Mouse (Mus musculus): Measurements from ENCODE around the gene Lrrc45. TPM values are rescaled to one million over a fixed set of nuclear protein-coding genes. Genes with fewer than 3 reads are reported as not detected.

The Lrrc45 gene
- polyA plus RNA-seq, 1 experiment: 13.5 TPM

- TF ChIP-seq CEBPB (IDR thresholded peaks at IDR 0.05; ENCODE audit: low read depth) (no peak), CTCF (IDR thresholded peaks at IDR 0.05; ENCODE audit: control insufficient read depth, insufficient read depth, insufficient read length) (no peak), MAX (IDR thresholded peaks at IDR 0.05) (no peak), FOSL1 (IDR thresholded peaks at IDR 0.05; ENCODE audit: insufficient read depth, low read length, poor library complexity, severe bottlenecking) (no peak), MYOG (IDR thresholded peaks at IDR 0.05; ENCODE audit: control insufficient read depth, extremely low read depth, insufficient read length) (no peak), USF1 (IDR thresholded peaks at IDR 0.05; ENCODE audit: low read depth) (no peak)
- H3K79me2 ChIP-seq (ENCODE audit: control insufficient read depth, insufficient read depth): peaks cover 22% of the 10 kb centered on the region
- peaks cover 10% of the 10 kb centered on the region for H3K79me3 ChIP-seq (ENCODE audit: low read depth)
- peaks cover 63% of the 10 kb centered on the region for H3K36me3 ChIP-seq (ENCODE audit: control insufficient read depth, insufficient read depth)
- H3K27me3 ChIP-seq (ENCODE audit: control insufficient read depth, insufficient read depth, insufficient read length): no peaks in the 10 kb centered on the region
- no peak overlapping the region for H3ac ChIP-seq (ENCODE audit: control insufficient read depth, insufficient read length, low read depth)
- H3K4me3 ChIP-seq (ENCODE audit: insufficient read depth, poor library complexity, severe bottlenecking): no peak overlapping the region
These were observed 27.0 kb upstream of the Lrrc45 start for GRCm38 (mm10) chr11:120686650-120687272.

GRCm38 (mm10) chr11:120689365-120689764, 24.4 kb upstream of the Lrrc45 start:
- Histone ChIP-seq H3K36me3 (ENCODE audit: control insufficient read depth, insufficient read depth) (peaks cover 71% of the 10 kb centered on the region), H3ac (ENCODE audit: control insufficient read depth, insufficient read length, low read depth) (no peak overlapping the region), H3K27me3 (ENCODE audit: control insufficient read depth, insufficient read depth, insufficient read length) (no peaks in the 10 kb centered on the region), H3K4me3 (ENCODE audit: insufficient read depth, poor library complexity, severe bottlenecking) (no peak overlapping the region), H3K79me2 (ENCODE audit: control insufficient read depth, insufficient read depth) (peaks cover 31% of the 10 kb centered on the region), H3K79me3 (ENCODE audit: low read depth) (peaks cover 7% of the 10 kb centered on the region)
- TF ChIP-seq USF1 (IDR thresholded peaks at IDR 0.05; ENCODE audit: low read depth) (no peak), MYOG (IDR thresholded peaks at IDR 0.05; ENCODE audit: control insufficient read depth, extremely low read depth, insufficient read length) (no peak), CEBPB (IDR thresholded peaks at IDR 0.05; ENCODE audit: low read depth) (no peak), FOSL1 (IDR thresholded peaks at IDR 0.05; ENCODE audit: insufficient read depth, low read length, poor library complexity, severe bottlenecking) (no peak), MYOD1 (IDR thresholded peaks at IDR 0.05; ENCODE audit: control insufficient read depth, insufficient read length, low read depth) (no peak), MAX (IDR thresholded peaks at IDR 0.05) (no peak), CTCF (IDR thresholded peaks at IDR 0.05; ENCODE audit: control insufficient read depth, insufficient read depth, insufficient read length) (no peak)

GRCm38 (mm10) chr11:120692471-120693011, 21.2 kb upstream of the Lrrc45 start:
- peaks cover 14% of the 10 kb centered on the region for H3K79me3 ChIP-seq (ENCODE audit: low read depth)
- H3K79me2 ChIP-seq (ENCODE audit: control insufficient read depth, insufficient read depth): peaks cover 58% of the 10 kb centered on the region
- no peak for TF ChIP-seq MYOD1 (IDR thresholded peaks at IDR 0.05; ENCODE audit: control insufficient read depth, insufficient read length, low read depth)
- TF ChIP-seq CEBPB (IDR thresholded peaks at IDR 0.05; ENCODE audit: low read depth): no peak
- TF ChIP-seq USF1 (IDR thresholded peaks at IDR 0.05; ENCODE audit: low read depth): peak; percentile 64
- no peak for TF ChIP-seq FOSL1 (IDR thresholded peaks at IDR 0.05; ENCODE audit: insufficient read depth, low read length, poor library complexity, severe bottlenecking)
- TF ChIP-seq MYOG (IDR thresholded peaks at IDR 0.05; ENCODE audit: control insufficient read depth, extremely low read depth, insufficient read length): no peak
- no peak overlapping the region for H3K4me3 ChIP-seq (ENCODE audit: insufficient read depth, poor library complexity, severe bottlenecking)
- H3K27me3 ChIP-seq (ENCODE audit: control insufficient read depth, insufficient read depth, insufficient read length): no peaks in the 10 kb centered on the region
- no peak overlapping the region for H3ac ChIP-seq (ENCODE audit: control insufficient read depth, insufficient read length, low read depth)
- H3K36me3 ChIP-seq (ENCODE audit: control insufficient read depth, insufficient read depth): peaks cover 73% of the 10 kb centered on the region

- peaks cover 14% of the 10 kb centered on the region for H3K79me3 ChIP-seq (ENCODE audit: low read depth)
- H3K79me2 ChIP-seq (ENCODE audit: control insufficient read depth, insufficient read depth): peaks cover 58% of the 10 kb centered on the region
- H3K36me3 ChIP-seq (ENCODE audit: control insufficient read depth, insufficient read depth): peaks cover 67% of the 10 kb centered on the region
- no peak overlapping the region for H3ac ChIP-seq (ENCODE audit: control insufficient read depth, insufficient read length, low read depth)
- H3K27me3 ChIP-seq (ENCODE audit: control insufficient read depth, insufficient read depth, insufficient read length): no peaks in the 10 kb centered on the region
- H3K4me3 ChIP-seq (ENCODE audit: insufficient read depth, poor library complexity, severe bottlenecking): no peak overlapping the region
- TF ChIP-seq USF1 (IDR thresholded peaks at IDR 0.05; ENCODE audit: low read depth) (no peak), FOSL1 (IDR thresholded peaks at IDR 0.05; ENCODE audit: insufficient read depth, low read length, poor library complexity, severe bottlenecking) (no peak), MYOD1 (IDR thresholded peaks at IDR 0.05; ENCODE audit: control insufficient read depth, insufficient read length, low read depth) (no peak), CTCF (IDR thresholded peaks at IDR 0.05; ENCODE audit: control insufficient read depth, insufficient read depth, insufficient read length) (no peak), CEBPB (IDR thresholded peaks at IDR 0.05; ENCODE audit: low read depth) (no peak), MAX (IDR thresholded peaks at IDR 0.05) (no peak)
These were observed 20.3 kb upstream of the Lrrc45 start for GRCm38 (mm10) chr11:120693461-120693860.

- no peaks in the 10 kb centered on the region for H3K27me3 ChIP-seq (ENCODE audit: control insufficient read depth, insufficient read depth, insufficient read length)
- H3K4me3 ChIP-seq (ENCODE audit: insufficient read depth, poor library complexity, severe bottlenecking): no peak overlapping the region
- no peak overlapping the region for H3ac ChIP-seq (ENCODE audit: control insufficient read depth, insufficient read length, low read depth)
- H3K36me3 ChIP-seq (ENCODE audit: control insufficient read depth, insufficient read depth): peaks cover 52% of the 10 kb centered on the region
- peaks cover 19% of the 10 kb centered on the region for H3K79me3 ChIP-seq (ENCODE audit: low read depth)
- TF ChIP-seq FOSL1 (IDR thresholded peaks at IDR 0.05; ENCODE audit: insufficient read depth, low read length, poor library complexity, severe bottlenecking): no peak
- TF ChIP-seq CEBPB (IDR thresholded peaks at IDR 0.05; ENCODE audit: low read depth): no peak
- TF ChIP-seq CTCF (IDR thresholded peaks at IDR 0.05; ENCODE audit: control insufficient read depth, insufficient read depth, insufficient read length): no peak
- no peak for TF ChIP-seq MYOD1 (IDR thresholded peaks at IDR 0.05; ENCODE audit: control insufficient read depth, insufficient read length, low read depth)
- TF ChIP-seq MYOG (IDR thresholded peaks at IDR 0.05; ENCODE audit: control insufficient read depth, extremely low read depth, insufficient read length): no peak
- no peak for TF ChIP-seq USF1 (IDR thresholded peaks at IDR 0.05; ENCODE audit: low read depth)
- TF ChIP-seq MAX (IDR thresholded peaks at IDR 0.05): no peak
- H3K79me2 ChIP-seq (ENCODE audit: control insufficient read depth, insufficient read depth): peaks cover 74% of the 10 kb centered on the region
These were observed 18.5 kb upstream of the Lrrc45 start for GRCm38 (mm10) chr11:120695184-120695583.

All from C2C12 (cell line).